Mouse (Mus musculus) c-Kit-positive CD71-positive TER-119-negative erythroid progenitor cells, embryonic 14.5 days (primary cell): ENCODE data around the gene Mt4.

Experiments used
- DNase-seq: peaks from one replicate; pipeline ENCODE4 v3.0.0-alpha.2; 2013; ENCODE audit warnings: low read depth

Gene Mt4

GRCm38 (mm10) chr8:94136933-94137332 is at the start of gene Mt4:
Mt4 (plus strand) TSS chr8:94137197.
- DNase-seq = no peak

GRCm38 (mm10) chr8:94087964-94088363 is 49.0 kb upstream of the Mt4 start:
- no peak for DNase-seq

GRCm38 (mm10) chr8:94089715-94090114 is 47.3 kb upstream of the Mt4 start:
- no peak for DNase-seq

- no peak for DNase-seq
Observed at GRCm38 (mm10) chr8:94092848-94093247, 44.1 kb upstream of the Mt4 start.

- no peak for DNase-seq
Observed at GRCm38 (mm10) chr8:94094281-94094680, 42.7 kb upstream of the Mt4 start.

- peak; percentile 98 for DNase-seq
Observed at GRCm38 (mm10) chr8:94098081-94098974, 38.7 kb upstream of the Mt4 start, which contains the start of gene Bbs2. Bbs2 (minus strand) TSS chr8:94098928.

GRCm38 (mm10) chr8:94098996-94099395 is 38.0 kb upstream of the Mt4 start:
- no peak for DNase-seq

GRCm38 (mm10) chr8:94104146-94104545 is 32.9 kb upstream of the Mt4 start:
- DNase-seq = no peak

GRCm38 (mm10) chr8:94107871-94108270 is 29.1 kb upstream of the Mt4 start:
- DNase-seq = no peak

GRCm38 (mm10) chr8:94109396-94109795 is 27.6 kb upstream of the Mt4 start:
- peak; percentile 64 for DNase-seq

- no peak for DNase-seq
Observed at GRCm38 (mm10) chr8:94109835-94110234, 27.2 kb upstream of the Mt4 start.

- DNase-seq = no peak
Observed at GRCm38 (mm10) chr8:94110526-94111177, 26.3 kb upstream of the Mt4 start.

- no peak for DNase-seq
Observed at GRCm38 (mm10) chr8:94113435-94113834, 23.6 kb upstream of the Mt4 start.

GRCm38 (mm10) chr8:94113972-94114371 is 23.0 kb upstream of the Mt4 start:
- DNase-seq = no peak

- DNase-seq = peak; percentile 51
Observed at GRCm38 (mm10) chr8:94118776-94119430, 18.1 kb upstream of the Mt4 start.

GRCm38 (mm10) chr8:94121625-94122024 is 15.4 kb upstream of the Mt4 start:
- DNase-seq = no peak

- no peak for DNase-seq
Observed at GRCm38 (mm10) chr8:94122711-94123468, 14.1 kb upstream of the Mt4 start.

GRCm38 (mm10) chr8:94127711-94128110 is 9.3 kb upstream of the Mt4 start:
- DNase-seq = no peak

GRCm38 (mm10) chr8:94129133-94129789 is 7.7 kb upstream of the Mt4 start:
- DNase-seq = no peak

GRCm38 (mm10) chr8:94130126-94130525 is 6.9 kb upstream of the Mt4 start:
- no peak for DNase-seq

- no peak for DNase-seq
Observed at GRCm38 (mm10) chr8:94132096-94132495, 4.9 kb upstream of the Mt4 start.
